Mouse (Mus musculus) megakaryocyte, adult 5-6 weeks (primary cell): Measurements from ENCODE around the gene Gm14408. TPM values are rescaled to one million over a fixed set of nuclear protein-coding genes. Genes with fewer than 3 reads are reported as not detected.
"Not testable (repeated sequence)": the region's sequence is repeated elsewhere in the genome, so short reads cannot be mapped to it uniquely, and the experiment has no call there.

Experiments used
- ATAC-seq: 2 replicates; pipeline ENCODE4 v1.8.0; 2016; ENCODE audit warnings: mild to moderate bottlenecking, inconsistent platforms; ENCODE audit not compliant: poor library complexity, severe bottlenecking
- total RNA-seq, 2 experiments: library from RNA; stranded (forward) in 1 of 2; stranded (reverse) in 1 of 2; fragments of 153-499, 151-499 nt in 1 of 2; fragments of 221-1000, 200-1000 nt in 1 of 2; gene quantifications; 2 replicates each; pipeline versions ENCODE4 v1.2.3 to v1.2.4; 2015 to 2017

The Gm14408 gene
- total RNA-seq (2015) (not detected in 2 replicates), total RNA-seq (2017) (not detected in 2 replicates)

- not testable (repeated sequence) for ATAC-seq
Observed at GRCm38 (mm10) chr2:176830840-176831239, at the start of gene Gm14408. Gene Gm14408 (plus strand): TSS chr2:176831140.

- ATAC-seq, result not testable (repeated sequence)
Observed at GRCm38 (mm10) chr2:176798312-176798711, 32.6 kb upstream of the Gm14408 start, which contains the start of gene Gm14295. Gene Gm14295 (plus strand): TSS chr2:176798612.

- not testable (repeated sequence) for ATAC-seq
Observed at GRCm38 (mm10) chr2:176798785-176799184, 32.2 kb upstream of the Gm14408 start.

Other genes with a start within 250 kb of the Gm14408 start
- 3.4 and 10.3 TPM in 2 replicates for gene Gm14308, start 194.8 kb upstream of the Gm14408 start, total RNA-seq (2015)
- 2.1 and 3.8 TPM in 2 replicates for gene Gm14308, start 194.8 kb upstream of the Gm14408 start, total RNA-seq (2017)
- 10.7 and 13.5 TPM in 2 replicates for gene Zfp973, start 160.6 kb upstream of the Gm14408 start, total RNA-seq (2015)
- gene Zfp973, start 160.6 kb upstream of the Gm14408 start, total RNA-seq (2017), result 5.5 and 11.0 TPM in 2 replicates
- gene Gm14305, start 122.8 kb upstream of the Gm14408 start, total RNA-seq (2015), result 11.9 and 12.2 TPM in 2 replicates
- 4.8 and 5.3 TPM in 2 replicates for gene Gm14305, start 122.8 kb upstream of the Gm14408 start, total RNA-seq (2017)
- gene Gm14295, start 32.5 kb upstream of the Gm14408 start, total RNA-seq (2015), result 11.4 and 14.5 TPM in 2 replicates
- gene Gm14295, start 32.5 kb upstream of the Gm14408 start, total RNA-seq (2017), result 7.1 and 7.2 TPM in 2 replicates
- 2.8 and 3.2 TPM in 2 replicates for gene Gm14296, start 96.7 kb downstream of the Gm14408 start, total RNA-seq (2015)
- 3.3 and 3.7 TPM in 2 replicates for gene Gm14296, start 96.7 kb downstream of the Gm14408 start, total RNA-seq (2017)
- gene Gm14419, start 169.8 kb downstream of the Gm14408 start, total RNA-seq (2015), result 1.4 and 3.6 TPM in 2 replicates
- gene Gm14419, start 169.8 kb downstream of the Gm14408 start, total RNA-seq (2017), result 0.18 and 0.28 TPM in 2 replicates
- not detected in 2 replicates for gene Gm14401, start 243.2 kb downstream of the Gm14408 start, total RNA-seq (2015)
- gene Gm14401, start 243.2 kb downstream of the Gm14408 start, total RNA-seq (2017), result not detected in 2 replicates